Mouse (Mus musculus) G1E-ER4 (cell line): ENCODE data around the gene Sod1. TPM values are rescaled to one million over a fixed set of nuclear protein-coding genes. Genes with fewer than 3 reads are reported as not detected.

Source experiments
- GATA1 ChIP-seq: IDR thresholded peaks from one replicate; pipeline ENCODE4 v1.8.0; 2012; ENCODE audit warnings: low read length, inconsistent platforms
- polyA plus RNA-seq: library from polyadenylated mRNA; stranded (reverse); fragments of >175 nt; gene quantifications from 2 replicates; pipeline ENCODE4 v1.2.3, GENCODE M21; 2012

Sod1 gene
- polyA plus RNA-seq, 1 experiment: 738 TPM

GRCm38 (mm10) chr16:90233702-90234101 lies 13.1 kb downstream of the Sod1 start:
- no peak for TF ChIP-seq GATA1

- TF ChIP-seq GATA1: no peak
Observed at GRCm38 (mm10) chr16:90234617-90235016, 14.1 kb downstream of the Sod1 start.

GRCm38 (mm10) chr16:90235188-90235587 lies 14.6 kb downstream of the Sod1 start:
- TF ChIP-seq GATA1: no peak

- TF ChIP-seq GATA1: no peak
Observed at GRCm38 (mm10) chr16:90239128-90239746, 18.7 kb downstream of the Sod1 start.

GRCm38 (mm10) chr16:90241875-90242274 lies 21.3 kb downstream of the Sod1 start:
- no peak for TF ChIP-seq GATA1

- no peak for TF ChIP-seq GATA1
Observed at GRCm38 (mm10) chr16:90242426-90243304, 22.1 kb downstream of the Sod1 start.

- TF ChIP-seq GATA1: no peak
Observed at GRCm38 (mm10) chr16:90250099-90250498, 29.5 kb downstream of the Sod1 start.

GRCm38 (mm10) chr16:90252521-90252920 lies 32.0 kb downstream of the Sod1 start:
- no peak for TF ChIP-seq GATA1

- TF ChIP-seq GATA1: no peak
Observed at GRCm38 (mm10) chr16:90258950-90259349, 38.4 kb downstream of the Sod1 start.

- TF ChIP-seq GATA1: no peak
Observed at GRCm38 (mm10) chr16:90259623-90260022, 39.1 kb downstream of the Sod1 start.

GRCm38 (mm10) chr16:90260097-90260496 lies 39.5 kb downstream of the Sod1 start:
- TF ChIP-seq GATA1: no peak

- no peak for TF ChIP-seq GATA1
Observed at GRCm38 (mm10) chr16:90261791-90262190, 41.2 kb downstream of the Sod1 start.

GRCm38 (mm10) chr16:90264021-90264420 lies 43.5 kb downstream of the Sod1 start:
- TF ChIP-seq GATA1: no peak

GRCm38 (mm10) chr16:90265106-90265505 lies 44.6 kb downstream of the Sod1 start:
- TF ChIP-seq GATA1: peak; percentile 13

GRCm38 (mm10) chr16:90266581-90266980 lies 46.0 kb downstream of the Sod1 start:
- TF ChIP-seq GATA1: no peak

GRCm38 (mm10) chr16:90275521-90275920 lies 55.0 kb downstream of the Sod1 start:
- TF ChIP-seq GATA1: no peak

Other genes starting within 250 kb of the Sod1 start
- 0.04 and 0.21 TPM in 2 replicates for gene Tiam1, start 77.0 kb upstream of the Sod1 start, polyA plus RNA-seq
- gene Scaf4, start 63.7 kb downstream of the Sod1 start, polyA plus RNA-seq: 234 and 276 TPM in 2 replicates
- not detected in 2 replicates for gene Hunk, start 165.3 kb downstream of the Sod1 start, polyA plus RNA-seq